Mouse (Mus musculus) small intestine, adult 2 months (tissue): Measurements from ENCODE around the gene Ralgps2. TPM values are rescaled to one million over a fixed set of nuclear protein-coding genes. Genes with fewer than 3 reads are reported as not detected.
A peak's percentile ranks its signal among the peaks of the same experiment; 100 is the strongest.

ENCODE experiments used
- H3K27ac ChIP-seq: fragments of 200-500 bp; 2 replicates; pipeline ENCODE4 v1.5.1; 2012; ENCODE audit warnings: low read depth, low read length, control low read depth, inconsistent platforms; ENCODE audit not compliant: insufficient read depth
- H3K27me3 ChIP-seq: fragments of 200-500 bp; 2 replicates; pipeline ENCODE4 v1.6.1; 2012; ENCODE audit warnings: mild to moderate bottlenecking, moderate library complexity, low read length, inconsistent platforms; ENCODE audit not compliant: control insufficient read depth, insufficient read depth
- H3K36me3 ChIP-seq: fragments of 200-500 bp; 2 replicates; pipeline ENCODE4 v1.6.1; 2012; ENCODE audit warnings: mild to moderate bottlenecking, low read length, control low read depth, inconsistent platforms; ENCODE audit not compliant: control insufficient read depth, insufficient read depth
- H3K4me1 ChIP-seq: fragments of 200-500 bp; 2 replicates; pipeline ENCODE4 v1.6.1; 2012; ENCODE audit warnings: low read length, inconsistent platforms, mixed read lengths; ENCODE audit not compliant: control insufficient read depth, insufficient read depth, insufficient read length
- H3K4me3 ChIP-seq: fragments of 200-500 bp; 2 replicates; pipeline ENCODE4 v1.5.1; 2012; ENCODE audit warnings: low read depth, mild to moderate bottlenecking, control low read depth, inconsistent platforms, low read length, moderate library complexity
- CTCF ChIP-seq: fragments of 200-500 bp; IDR thresholded peaks from 2 replicates; pipeline ENCODE4 v1.5.1; 2012; ENCODE audit warnings: low read depth, mild to moderate bottlenecking, control low read depth, inconsistent platforms, low read length, moderate library complexity, mixed read lengths; ENCODE audit not compliant: insufficient replicate concordance, insufficient read length; ENCODE audit errors: extremely low read depth
- POLR2A ChIP-seq: fragments of 200-500 bp; IDR thresholded peaks from 2 replicates; pipeline ENCODE4 v1.6.1; 2012; ENCODE audit warnings: low read depth, mild to moderate bottlenecking, control low read depth, inconsistent platforms, low read length, moderate library complexity
- WGBS: fragments of 180-500 bp; shearing (Covaris S2); methylation state at CpG from one replicate; pipeline ENCODE4 v1.1.7; 2018; 5-methylcytosine and 5-hydroxymethylcytosine counted together
- polyA plus RNA-seq: library from polyadenylated mRNA; depleted of rRNA; stranded (reverse); fragments of >200 nt; gene quantifications from 2 replicates; pipeline ENCODE4 v1.2.3, GENCODE M21; 2012

Gene Ralgps2
- polyA plus RNA-seq, 1 experiment = 21.6 TPM

- WGBS = 34% methylated on average over 5 of the region's 5 CpGs
- Histone ChIP-seq H3K36me3 (no peaks in the 10 kb centered on the region), H3K4me3 (no peak overlapping the region), H3K27me3 (no peaks in the 10 kb centered on the region), H3K27ac (no peak overlapping the region), H3K4me1 (no peaks in the 10 kb centered on the region)
- no peak for TF ChIP-seq CTCF
- TF ChIP-seq POLR2A = no peak
Observed at GRCm38 (mm10) chr1:156950354-156950753, 10.9 kb upstream of the Ralgps2 start.

GRCm38 (mm10) chr1:156940584-156940983 is 1.2 kb upstream of the Ralgps2 start:
- no peaks in the 10 kb centered on the region for H3K27me3 ChIP-seq
- no peak overlapping the region for H3K4me3 ChIP-seq
- WGBS = 21% methylated on average over 7 of the region's 7 CpGs
- no peak for TF ChIP-seq CTCF
- no peak for TF ChIP-seq POLR2A
- H3K4me1 ChIP-seq = peaks cover 3% of the 10 kb centered on the region; the same call in 1 of the 2 replicates
- peak overlapping the region; percentile 89 for H3K27ac ChIP-seq
- no peaks in the 10 kb centered on the region for H3K36me3 ChIP-seq

GRCm38 (mm10) chr1:156940142-156940522 is 706 bp upstream of the Ralgps2 start:
- Histone ChIP-seq H3K4me3 (peak overlapping the region; percentile 99), H3K27me3 (no peaks in the 10 kb centered on the region), H3K36me3 (no peaks in the 10 kb centered on the region), H3K4me1 (peaks cover 3% of the 10 kb centered on the region; the same call in 1 of the 2 replicates), H3K27ac (peak overlapping the region; percentile 89)
- WGBS = 4% methylated on average over 8 of the region's 8 CpGs
- no peak for TF ChIP-seq CTCF
- TF ChIP-seq POLR2A = no peak

- Histone ChIP-seq H3K27me3 (no peaks in the 10 kb centered on the region), H3K4me1 (peaks cover 3% of the 10 kb centered on the region; the same call in 1 of the 2 replicates), H3K4me3 (peak overlapping the region; percentile 99), H3K27ac (peak overlapping the region; percentile 90), H3K36me3 (no peaks in the 10 kb centered on the region)
- TF ChIP-seq CTCF (peak; percentile 11; the same call in 1 of the 2 replicates), POLR2A (0 out of 2 replicates have a peak, but pooled peaks have one; percentile 40)
- under 1% methylated on average over 51 of the region's 51 CpGs for WGBS
Observed at GRCm38 (mm10) chr1:156938705-156939242, 652 bp downstream of the Ralgps2 start.

- H3K4me3 ChIP-seq = peak overlapping the region; percentile 25
Observed at GRCm38 (mm10) chr1:156937436-156937835, 2.0 kb downstream of the Ralgps2 start.

GRCm38 (mm10) chr1:156933712-156934111 is 5.7 kb downstream of the Ralgps2 start:
- Histone ChIP-seq H3K36me3 (no peaks in the 10 kb centered on the region), H3K27ac (no peak overlapping the region), H3K4me3 (no peak overlapping the region), H3K27me3 (no peaks in the 10 kb centered on the region), H3K4me1 (peaks cover 14% of the 10 kb centered on the region; the same call in 1 of the 2 replicates)
- TF ChIP-seq CTCF (no peak), POLR2A (no peak)
- WGBS = 94% methylated on average over 7 of the region's 7 CpGs

More at GRCm38 (mm10) chr1:156937436-156937835, 2.0 kb downstream of the Ralgps2 start:
- Histone ChIP-seq H3K36me3 (no peaks in the 10 kb centered on the region), H3K27me3 (no peaks in the 10 kb centered on the region), H3K27ac (no peak overlapping the region), H3K4me1 (peaks cover 5% of the 10 kb centered on the region; the same call in 1 of the 2 replicates)
- TF ChIP-seq POLR2A = no peak
- TF ChIP-seq CTCF = no peak
- WGBS = 84% methylated on average over 7 of the region's 7 CpGs

- no peaks in the 10 kb centered on the region for H3K27me3 ChIP-seq
- no peak overlapping the region for H3K27ac ChIP-seq
- no peak overlapping the region for H3K4me3 ChIP-seq
- 54% methylated on average over 3 of the region's 3 CpGs for WGBS
- H3K36me3 ChIP-seq = no peaks in the 10 kb centered on the region
- TF ChIP-seq POLR2A (no peak), CTCF (no peak)
- peaks cover 14% of the 10 kb centered on the region; the same call in 1 of the 2 replicates for H3K4me1 ChIP-seq
Observed at GRCm38 (mm10) chr1:156932036-156932774, 7.2 kb downstream of the Ralgps2 start.
